Mouse (Mus musculus) kidney, adult 8-10 months (tissue): Measurements from ENCODE around the gene Stx16.

Experiments used
- DNase-seq, 2 experiments: peaks; one replicate each; pipeline ENCODE4 v3.0.0; 2022

Gene Stx16

DNA sequence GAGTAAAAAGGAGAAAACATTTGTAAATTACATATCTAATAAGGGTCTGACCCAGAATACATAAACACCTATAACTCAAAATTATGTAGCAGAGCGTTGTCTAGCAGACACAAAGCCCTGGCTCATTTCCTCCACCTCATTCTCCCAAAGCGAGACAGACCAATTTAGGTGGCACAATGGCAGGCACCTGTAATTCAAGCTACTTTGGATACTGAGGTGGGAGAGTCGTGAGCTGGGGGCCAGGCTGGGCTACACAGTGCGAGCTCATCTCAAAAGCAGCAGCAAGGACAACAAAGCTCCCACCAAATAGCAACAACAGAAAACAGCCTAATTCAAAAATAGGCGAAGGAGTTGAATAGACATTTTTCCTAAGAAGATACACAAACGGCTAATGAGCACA lies 52.8 kb downstream of the Stx16 start:
- DNase-seq, result no peak

DNA sequence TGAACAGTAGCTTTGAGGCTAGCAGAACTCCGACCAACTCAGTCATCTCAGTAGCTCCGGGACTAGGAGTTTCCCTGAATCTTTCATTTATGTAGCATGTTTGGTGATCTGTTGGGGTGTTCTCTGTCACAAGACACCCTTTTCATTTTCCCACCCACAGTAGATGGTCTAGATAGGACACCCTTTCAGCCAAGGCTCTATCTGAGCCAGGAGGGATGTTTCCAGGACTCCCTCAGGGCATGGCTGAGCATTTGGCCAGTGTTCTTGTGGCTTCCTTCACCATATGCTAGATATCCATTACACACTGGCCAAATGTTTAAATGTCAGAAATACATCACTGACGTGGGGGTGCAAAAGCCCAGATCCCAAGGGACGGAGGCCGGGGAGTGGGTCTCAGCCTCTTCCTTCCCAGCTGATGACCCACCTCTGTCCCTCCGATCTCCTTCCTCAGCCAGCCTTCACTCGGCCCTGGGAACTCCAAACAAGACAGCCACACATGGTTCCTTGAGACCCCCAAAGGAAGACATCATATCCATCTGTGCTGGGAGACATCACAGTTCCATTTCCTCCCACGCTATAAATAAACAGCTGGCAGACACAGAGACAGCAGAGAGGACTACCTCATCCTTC lies 54.5 kb downstream of the Stx16 start:
- DNase-seq, result no peak

DNA sequence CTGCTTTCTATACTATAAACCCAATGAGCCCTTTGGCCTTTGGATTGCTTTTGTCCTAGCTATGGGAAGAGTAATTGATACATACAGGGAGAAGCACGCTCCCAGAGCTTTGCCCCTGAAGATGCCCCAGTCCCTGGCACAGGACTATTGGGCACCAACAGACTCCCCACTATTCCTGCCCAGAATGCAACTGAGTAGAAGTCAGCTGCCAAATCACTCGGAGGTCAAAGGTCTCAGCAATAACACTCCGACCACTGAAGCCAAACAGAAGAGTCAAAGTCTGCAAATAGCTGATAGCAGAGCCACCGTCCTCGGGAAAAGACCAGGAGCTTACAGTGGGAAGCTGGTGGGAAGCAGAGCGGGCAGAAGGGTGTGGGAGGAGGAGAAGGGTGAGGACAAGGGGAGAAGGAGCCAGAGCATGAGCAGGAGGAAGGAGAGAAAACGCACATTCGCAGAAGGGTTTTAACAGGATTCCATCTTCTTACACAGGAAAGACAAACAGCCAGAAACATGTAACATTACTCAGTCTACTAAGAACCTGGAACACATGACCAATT lies 56.4 kb downstream of the Stx16 start:
- no peak for DNase-seq
